Mouse (Mus musculus) lung, adult 2 months (tissue): ENCODE results near the gene Plekha6.

Experiments used
- CTCF ChIP-seq: fragments of 200-500 bp; IDR thresholded peaks from 2 replicates; pipeline ENCODE4 v1.5.1; 2011; ENCODE audit warnings: mild to moderate bottlenecking, low read length, control low read depth; ENCODE audit not compliant: insufficient read depth
- POLR2A ChIP-seq: fragments of 200-500 bp; IDR thresholded peaks from 2 replicates; pipeline ENCODE4 v1.6.1; 2011; ENCODE audit warnings: low read depth, mild to moderate bottlenecking, control low read depth, low read length, borderline replicate concordance; ENCODE audit errors: extremely low read depth

- TF ChIP-seq CTCF, result no peak
- TF ChIP-seq POLR2A, result no peak
These were observed 88.2 kb downstream of the Plekha6 start for GRCm38 (mm10) chr1:133252251-133252650.
